In the genomic region with DNA sequence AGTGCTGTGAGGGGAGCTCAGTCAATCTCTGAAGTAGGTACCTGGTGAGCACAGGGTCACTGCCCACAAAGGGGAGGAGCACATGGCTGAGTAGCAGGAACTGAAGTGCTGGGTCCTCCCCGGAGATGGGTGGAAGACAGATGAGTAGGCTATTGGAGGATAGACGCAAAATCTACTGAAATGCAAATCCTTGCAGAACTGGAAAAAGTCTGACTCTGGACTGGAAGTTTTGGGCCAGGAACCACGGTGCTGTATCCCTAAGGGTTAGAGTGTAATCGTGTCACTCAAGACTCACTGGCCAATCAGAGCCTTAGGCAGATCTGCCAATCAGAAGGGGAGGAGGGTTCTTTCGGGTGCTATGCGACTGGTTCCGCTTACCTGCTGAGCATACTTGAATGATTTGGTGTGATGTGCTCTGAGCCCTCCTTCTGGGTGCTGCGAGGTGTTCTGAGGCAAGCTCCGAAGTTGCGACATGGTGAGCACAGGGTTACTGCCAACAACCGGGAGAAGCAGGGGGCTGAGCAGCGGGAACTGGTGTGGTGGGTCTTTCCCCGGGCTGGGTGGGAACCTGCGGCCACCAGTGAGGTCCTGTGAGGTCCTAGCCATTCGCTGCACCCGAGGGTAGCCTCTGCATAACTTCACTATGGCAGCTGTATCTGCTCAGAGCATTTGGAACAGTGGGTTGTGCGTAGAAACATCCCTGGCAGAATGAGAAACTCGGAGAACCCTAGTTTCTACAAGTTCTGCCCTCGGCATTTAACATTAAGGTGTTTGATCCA, we compare ENCODE assay signal across 8 mouse cellular contexts.
DNase-seq lines count a peak whose midpoint lies in the region; ATAC-seq and TF ChIP-seq lines count a peak whose summit lies in the region.

No protein-coding gene starts in this region.

- no peak overlapping the region for H3K27ac ChIP-seq in heart, postnatal 0 days (ENCODE audit: low read depth)
- H3K27ac ChIP-seq in liver, embryonic 15.5 days (replicated peaks) = no peak overlapping the region
- H3K27ac ChIP-seq in neural tube, embryonic 12.5 days = no peak overlapping the region
- no peak overlapping the region for H3K27ac ChIP-seq in testis, adult 2 months (ENCODE audit: control insufficient read depth, insufficient read depth, low read depth, low read length)

- DNase-seq in CD4-positive, CD25-positive, alpha-beta regulatory T cell, adult 2 months (ENCODE audit: low read depth, low spot score) = peak; percentile 55
- DNase-seq in c-Kit-negative CD71-positive TER-119-positive erythroid progenitor cells, embryonic 14.5 days (ENCODE audit: low read depth, low spot score) = peak; percentile 15
- peak; percentile 21 for DNase-seq in heart, postnatal 0 days (ENCODE audit: low spot score)
- peak; percentile 58 for DNase-seq in large intestine, adult 2 months (ENCODE audit: low read depth, low spot score)

- peak; percentile 76 for ATAC-seq in erythroid progenitor cell, adult 5-6 weeks (replicated peaks; ENCODE audit: low FRiP score, poor library complexity, severe bottlenecking)
- ATAC-seq in heart, postnatal 0 days (ENCODE audit: insufficient read depth, low read depth) = peak; percentile 76; the same call in 1 of the 2 replicates
- ATAC-seq in liver, embryonic 15.5 days (ENCODE audit: insufficient read depth) = peak; percentile 92
- ATAC-seq in neural tube, embryonic 12.5 days (ENCODE audit: low FRiP score, low read depth) = peak; percentile 97

- H3K9ac ChIP-seq in heart, postnatal 0 days (replicated peaks; ENCODE audit: low read depth, low read length) = peak overlapping the region; percentile 42
- peak overlapping the region; percentile 25; the same call in 1 of the 2 replicates for H3K9ac ChIP-seq in liver, embryonic 15.5 days
- H3K9ac ChIP-seq in neural tube, embryonic 12.5 days = peak overlapping the region; percentile 40; the same call in 1 of the 2 replicates

- no peaks in the 10 kb centered on the region for H3K27me3 ChIP-seq in heart, postnatal 0 days (ENCODE audit: control insufficient read depth, insufficient read depth, low read length)
- H3K27me3 ChIP-seq in liver, embryonic 15.5 days = no peaks in the 10 kb centered on the region
- H3K27me3 ChIP-seq in neural tube, embryonic 12.5 days (replicated peaks) = no peaks in the 10 kb centered on the region
- H3K27me3 ChIP-seq in testis, adult 2 months (ENCODE audit: control insufficient read depth, insufficient read depth, low read length) = no peaks in the 10 kb centered on the region

- peak overlapping the region; percentile 97 for H3K4me2 ChIP-seq in heart, postnatal 0 days (ENCODE audit: low read depth, low read length)
- peak overlapping the region; percentile 78 for H3K4me2 ChIP-seq in liver, embryonic 15.5 days
- H3K4me2 ChIP-seq in neural tube, embryonic 12.5 days (replicated peaks) = peak overlapping the region; percentile 80

- TF ChIP-seq POLR2A in testis, adult 2 months (IDR thresholded peaks at IDR 0.05; ENCODE audit: control insufficient read depth, low read depth, low read length) = no peak

- H3K36me3 ChIP-seq in heart, postnatal 0 days (replicated peaks; ENCODE audit: control insufficient read depth, insufficient read depth, low read length) = no peaks in the 10 kb centered on the region
- H3K36me3 ChIP-seq in liver, embryonic 15.5 days (replicated peaks) = no peaks in the 10 kb centered on the region
- no peaks in the 10 kb centered on the region for H3K36me3 ChIP-seq in neural tube, embryonic 12.5 days
- H3K36me3 ChIP-seq in testis, adult 2 months (ENCODE audit: control insufficient read depth, insufficient read depth, low read length) = no peaks in the 10 kb centered on the region

- no peak for TF ChIP-seq EP300 in heart, postnatal 0 days (IDR thresholded peaks at IDR 0.05; ENCODE audit: low read depth)

- no peak for TF ChIP-seq CTCF in heart, postnatal 0 days (IDR thresholded peaks at IDR 0.05; ENCODE audit: low read depth)
- no peak for TF ChIP-seq CTCF in testis, adult 2 months (IDR thresholded peaks at IDR 0.05; ENCODE audit: control insufficient read depth, insufficient read depth, insufficient replicate concordance, low read depth, low read length)

- no peaks in the 10 kb centered on the region for H3K9me3 ChIP-seq in heart, postnatal 0 days (replicated peaks; ENCODE audit: control insufficient read depth, low read length)
- H3K9me3 ChIP-seq in liver, embryonic 15.5 days (replicated peaks) = no peaks in the 10 kb centered on the region
- H3K9me3 ChIP-seq in neural tube, embryonic 12.5 days = no peaks in the 10 kb centered on the region

- 2% methylated on average over 19 of the region's 19 CpGs for WGBS in heart, postnatal 0 days
- 4% methylated on average over 19 of the region's 19 CpGs for WGBS in large intestine, adult 2 months
- 2% methylated on average over 19 of the region's 19 CpGs for WGBS in liver, embryonic 15.5 days (ENCODE audit: insufficient replicate concordance)
- 3% methylated on average over 19 of the region's 19 CpGs for WGBS in neural tube, embryonic 12.5 days

- H3K4me3 ChIP-seq in heart, postnatal 0 days (ENCODE audit: low read depth, low read length) = peak overlapping the region; percentile 57
- peak overlapping the region; percentile 55 for H3K4me3 ChIP-seq in liver, embryonic 15.5 days (replicated peaks)
- H3K4me3 ChIP-seq in neural tube, embryonic 12.5 days = peak overlapping the region; percentile 52
- H3K4me3 ChIP-seq in testis, adult 2 months (ENCODE audit: control insufficient read depth, low read depth, low read length) = peak overlapping the region; percentile 84

- 0 out of 2 replicates have a peak, but pooled peaks cover 7% of the 10 kb centered on the region for H3K4me1 ChIP-seq in heart, postnatal 0 days (ENCODE audit: control insufficient read depth, insufficient read depth)
- peaks cover 7% of the 10 kb centered on the region; the same call in 1 of the 2 replicates for H3K4me1 ChIP-seq in liver, embryonic 15.5 days (replicated peaks)
- no peaks in the 10 kb centered on the region for H3K4me1 ChIP-seq in neural tube, embryonic 12.5 days
- peaks cover 2% of the 10 kb centered on the region; the same call in 1 of the 2 replicates for H3K4me1 ChIP-seq in testis, adult 2 months (ENCODE audit: control insufficient read depth, insufficient read depth, low read length)
